Mouse (Mus musculus): Measurements from ENCODE around the gene Lonrf2. TPM values are rescaled to one million over a fixed set of nuclear protein-coding genes. Genes with fewer than 3 reads are reported as not detected.

Gene Lonrf2
- total RNA-seq, 1 experiment from 2014 or later = 7.8 TPM

DNA sequence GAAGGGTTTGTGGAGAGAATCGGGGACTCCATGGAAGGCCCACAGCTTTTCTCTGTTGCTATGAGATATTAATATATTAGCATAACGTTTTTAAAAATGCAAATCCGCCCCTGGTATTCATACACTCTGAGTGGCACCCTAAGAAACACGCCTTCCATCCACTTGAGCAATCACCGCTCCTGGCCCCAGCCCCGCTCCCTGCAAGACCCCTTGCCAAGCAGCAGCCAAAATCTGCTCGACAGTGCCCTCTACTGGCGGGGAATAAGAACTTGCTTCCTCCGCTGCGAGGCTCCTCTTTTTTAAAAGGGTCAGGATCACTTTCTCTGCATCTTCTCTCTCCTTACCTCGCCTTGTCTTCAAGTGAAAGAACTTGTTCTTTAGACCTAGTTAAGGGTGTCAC, 68.7 kb downstream of the Lonrf2 start:
- DNase-seq = peak; percentile 82

DNA sequence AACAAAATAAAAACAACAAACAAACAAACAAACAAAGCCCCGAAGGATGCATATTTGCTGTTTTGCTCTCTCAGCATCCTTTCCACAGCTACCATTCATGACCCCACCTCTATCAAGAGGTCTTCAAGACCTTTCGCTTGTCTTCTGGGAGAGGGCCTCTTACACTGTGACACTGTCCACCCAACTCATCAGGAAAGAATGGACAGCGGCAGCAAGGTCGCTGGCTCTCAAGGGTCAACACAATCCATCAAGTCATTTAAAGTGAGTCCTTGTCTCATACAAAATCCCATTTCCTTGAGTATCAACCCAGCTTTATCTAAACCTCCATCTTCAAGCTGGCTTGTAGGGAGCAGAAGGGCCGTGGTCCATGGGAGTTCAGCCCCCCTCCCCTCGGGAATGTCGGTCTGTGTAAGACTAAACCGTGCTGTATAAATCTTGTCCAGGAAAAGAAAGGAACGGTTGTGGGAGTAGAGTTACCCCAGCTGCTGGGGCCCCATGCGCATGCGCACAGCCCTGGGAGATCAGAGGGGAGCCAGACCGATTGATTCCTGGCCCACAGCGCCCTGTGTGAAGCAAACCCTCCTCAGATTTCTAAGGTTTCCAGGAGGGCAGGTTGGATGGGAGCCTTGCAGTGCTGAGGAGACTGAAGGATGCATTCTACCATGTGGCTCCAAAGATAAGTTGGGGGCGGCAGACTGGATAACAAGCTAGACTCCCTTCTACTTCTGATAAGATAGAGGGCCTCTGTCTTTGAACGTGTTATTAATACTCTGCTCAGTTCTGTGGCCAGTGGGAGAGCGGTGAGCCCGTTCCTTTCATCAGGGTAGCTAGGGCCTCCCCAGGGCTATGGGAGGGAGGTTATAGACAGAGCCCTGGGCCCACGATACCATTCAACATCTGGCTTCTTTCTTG, 69.6 kb downstream of the Lonrf2 start:
- peak; percentile 40 for DNase-seq

DNA sequence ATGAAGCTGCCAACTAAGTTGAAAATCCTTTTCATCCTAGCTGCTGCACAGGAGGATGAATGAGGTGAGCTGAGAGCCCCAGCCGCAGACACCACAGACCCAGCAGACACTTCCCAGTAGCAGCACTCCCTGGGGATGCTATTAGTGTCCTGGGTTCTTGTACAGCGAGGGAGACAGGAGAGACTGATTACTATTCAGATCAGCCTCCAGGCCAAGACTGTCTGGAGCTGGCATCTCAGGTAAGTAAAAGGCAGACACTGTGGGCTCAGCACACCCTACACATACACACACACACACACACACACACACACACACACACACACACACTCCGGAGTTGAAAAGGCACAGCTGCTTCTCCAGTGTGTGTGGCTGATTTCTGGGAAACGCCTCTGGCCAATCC, 70.3 kb downstream of the Lonrf2 start:
- no peak for DNase-seq

DNA sequence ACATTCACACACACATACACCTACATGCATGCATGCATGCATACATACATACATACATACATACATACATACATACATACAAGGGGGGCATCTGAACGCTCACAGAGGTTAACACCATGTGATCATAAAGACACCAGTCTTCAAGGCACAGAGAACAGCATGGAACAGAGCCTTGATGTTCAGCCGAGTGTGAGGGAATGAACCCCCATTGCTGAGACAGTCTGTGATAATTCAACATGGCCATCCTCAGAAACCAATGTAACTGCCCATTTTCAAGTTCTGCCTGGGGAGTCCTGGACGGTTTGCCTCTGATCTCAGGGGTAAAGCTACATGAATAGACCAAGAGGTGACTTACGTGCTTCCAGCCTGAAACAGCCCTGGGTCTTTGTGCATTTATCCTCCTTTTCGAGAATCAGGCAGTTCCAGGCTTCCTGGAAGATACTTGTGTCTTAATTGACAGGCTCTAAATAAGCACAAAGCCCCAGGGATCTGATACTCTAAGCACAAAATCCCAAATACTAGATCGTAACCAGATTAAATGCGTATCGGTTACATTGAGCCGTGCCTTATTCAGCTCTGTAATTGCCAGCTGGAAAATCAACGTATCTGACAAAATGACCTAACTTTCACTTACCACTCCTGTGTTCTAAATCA, 72.4 kb downstream of the Lonrf2 start:
- DNase-seq = no peak

DNA sequence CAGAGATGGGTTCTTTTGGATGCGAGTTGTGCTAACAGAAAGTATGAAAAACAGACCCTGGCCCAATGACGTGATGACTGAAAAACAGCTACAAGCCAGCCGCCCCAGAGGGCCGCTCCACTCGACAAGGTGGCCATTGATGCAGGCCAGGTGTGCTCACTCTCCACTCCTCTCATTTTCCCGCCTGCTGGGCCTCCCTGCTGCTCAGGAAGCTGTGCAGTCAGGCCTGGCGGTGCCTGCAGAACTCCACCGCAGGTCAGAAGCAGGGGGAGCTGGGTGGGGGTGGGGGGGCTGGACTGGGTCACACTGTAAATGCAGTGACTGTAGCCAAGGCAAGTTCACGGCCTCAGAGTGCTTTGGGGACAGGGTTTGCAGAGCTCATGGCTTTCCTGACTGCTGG, 76.1 kb downstream of the Lonrf2 start:
- no peak for DNase-seq

DNA sequence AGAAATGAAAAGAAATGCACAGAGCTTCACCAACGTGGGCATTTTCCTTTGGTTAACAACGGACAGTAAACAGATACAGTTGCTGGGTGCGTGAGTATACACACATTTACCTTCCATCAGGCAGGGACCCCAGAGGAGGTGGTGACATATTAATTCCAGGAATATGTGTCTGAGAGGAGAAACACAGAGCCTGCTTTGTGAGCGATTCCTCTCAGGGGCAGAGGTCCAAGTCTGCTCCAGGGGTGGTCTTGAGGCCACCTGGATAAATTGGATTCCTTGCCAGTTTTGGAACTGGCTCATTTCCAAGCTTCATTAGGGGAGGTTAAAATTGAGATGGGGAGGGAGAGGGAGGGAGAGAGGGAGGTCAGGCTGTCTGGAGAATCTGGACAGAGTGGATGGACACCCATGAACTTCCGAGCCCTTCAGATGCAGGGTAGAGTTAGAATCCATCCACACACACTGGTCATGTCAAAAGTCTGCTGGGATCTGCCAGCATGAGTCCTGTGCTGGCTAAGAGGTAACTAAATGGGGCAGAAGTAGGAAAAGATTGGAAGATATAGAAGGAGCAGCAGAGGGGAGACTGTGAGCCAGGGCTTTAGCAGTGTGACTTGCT, 78.6 kb downstream of the Lonrf2 start:
- DNase-seq = no peak

DNA sequence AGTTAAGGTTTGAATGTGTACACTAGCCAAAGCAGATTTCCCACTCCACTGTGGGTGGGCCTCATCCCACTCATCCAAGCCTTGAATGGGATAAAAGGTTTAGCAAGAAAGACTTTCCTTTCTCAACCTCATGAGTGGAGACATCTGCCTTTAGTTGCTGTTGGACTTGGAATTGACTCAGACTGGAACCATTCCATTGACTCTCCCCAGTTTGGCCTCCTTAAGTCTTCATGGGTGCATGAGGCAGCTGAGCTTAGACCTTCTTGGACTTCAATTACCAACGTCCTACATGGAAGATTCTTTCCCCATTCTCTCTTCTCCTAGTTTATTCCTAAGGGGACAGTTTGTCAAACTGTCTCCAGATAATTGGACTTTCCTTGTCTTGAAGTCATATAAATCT, 92.6 kb downstream of the Lonrf2 start:
- DNase-seq = no peak

Other genes starting within 250 kb of the Lonrf2 start
- gene Aff3, start 171.8 kb downstream of the Lonrf2 start, total RNA-seq (2021) = 2.8 and 3.4 TPM in 2 replicates
- 1.5 and 1.9 TPM in 2 replicates for gene Chst10, start 61.5 kb upstream of the Lonrf2 start, total RNA-seq (2021)
- gene Nms, start 102.4 kb upstream of the Lonrf2 start, total RNA-seq (2021) = not detected in 2 replicates
- gene Pdcl3, start 148.9 kb upstream of the Lonrf2 start, total RNA-seq (2021) = 86.8 and 92.9 TPM in 2 replicates